Mouse (Mus musculus): ENCODE measurements at regions not wholly inside any gene's neighbourhood (a gene's known extent, or its start where the extent isn't known, plus 50 kb on each side); places are given as distances from the start of the nearest gene placed in this dataset.

DNA sequence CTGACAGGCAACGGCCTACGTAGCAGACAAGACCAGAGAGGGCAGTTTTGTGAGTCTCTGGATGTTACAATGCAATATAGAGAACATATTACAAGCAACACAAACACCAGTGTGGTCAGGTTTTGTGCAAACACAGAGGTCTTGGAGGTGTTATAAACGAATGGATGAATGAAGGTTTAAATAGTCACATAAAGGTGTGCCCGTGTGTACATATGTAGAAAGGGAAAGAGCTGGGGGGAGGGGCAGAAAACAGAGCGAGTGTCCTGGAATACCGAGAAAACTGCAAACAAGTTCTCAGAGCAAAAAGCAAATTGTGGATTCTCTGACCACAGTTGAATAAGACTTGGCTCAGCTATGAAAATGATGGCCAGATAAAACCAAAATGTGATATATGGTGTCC, 130.8 kb downstream of the Bcl2l11 start:
- TF ChIP-seq POLR2A (IDR thresholded peaks at IDR 0.05; ENCODE audit: borderline replicate concordance, insufficient read depth, low read length) (no peak), CTCF (IDR thresholded peaks at IDR 0.05; ENCODE audit: borderline replicate concordance, insufficient read depth, low read depth, low read length) (no peak)

Data from cerebellum, adult 2 months (tissue).